Mouse (Mus musculus) kidney, adult 2 months (tissue): Measurements from ENCODE around the gene Fyb. TPM values are rescaled to one million over a fixed set of nuclear protein-coding genes. Genes with fewer than 3 reads are reported as not detected.
A peak's percentile ranks its signal among the peaks of the same experiment; 100 is the strongest.

Experiments
- DNase-seq: peaks from one replicate; pipeline ENCODE4 v3.0.0; 2021
- H3K27ac ChIP-seq: fragments of 200-500 bp; 2 replicates; pipeline ENCODE4 v1.5.1; 2012; ENCODE audit warnings: low read depth, low read length, control low read depth, inconsistent platforms; ENCODE audit not compliant: insufficient read depth
- H3K27me3 ChIP-seq: fragments of 200-500 bp; replicated peaks from 2 replicates; pipeline ENCODE4 v1.6.1; 2012; ENCODE audit warnings: mild to moderate bottlenecking, moderate library complexity, low read length, inconsistent platforms; ENCODE audit not compliant: control insufficient read depth, insufficient read depth
- H3K36me3 ChIP-seq: fragments of 200-500 bp; 2 replicates; pipeline ENCODE4 v1.6.1; 2012; ENCODE audit warnings: mild to moderate bottlenecking, moderate library complexity, low read length, inconsistent platforms; ENCODE audit not compliant: control insufficient read depth, insufficient read depth
- H3K4me1 ChIP-seq: fragments of 200-500 bp; 2 replicates; pipeline ENCODE4 v1.6.1; 2011; ENCODE audit warnings: low read length; ENCODE audit not compliant: control insufficient read depth, insufficient read depth
- H3K4me3 ChIP-seq: fragments of 200-500 bp; 2 replicates; pipeline ENCODE4 v1.5.1; 2011; ENCODE audit warnings: mild to moderate bottlenecking, low read depth, low read length, control low read depth; ENCODE audit not compliant: insufficient read depth
- CTCF ChIP-seq: fragments of 200-500 bp; conservative IDR thresholded peaks from 2 replicates; pipeline ENCODE4 v1.5.1; 2011; ENCODE audit warnings: low read depth, mild to moderate bottlenecking, control low read depth, low read length, moderate library complexity, mixed read lengths; ENCODE audit not compliant: insufficient read depth, insufficient read length
- POLR2A ChIP-seq: fragments of 200-500 bp; IDR thresholded peaks from one replicate; pipeline ENCODE4 v1.6.1; 2011; ENCODE audit warnings: low read depth, low read length, control low read depth
- WGBS: fragments of 180-500 bp; shearing (Covaris S2); methylation state at CpG from one replicate; pipeline ENCODE4 v1.1.7; 2018; 5-methylcytosine and 5-hydroxymethylcytosine counted together
- polyA plus RNA-seq: library from polyadenylated mRNA; depleted of rRNA; stranded (reverse); fragments of >200 nt; gene quantifications from 2 replicates; pipeline ENCODE4 v1.2.3, GENCODE M21; 2012

Gene Fyb
- polyA plus RNA-seq, 1 experiment = 3.0 TPM

- DNase-seq = no peak
- no peak for TF ChIP-seq POLR2A
- no peak for TF ChIP-seq CTCF
- Histone ChIP-seq H3K4me3 (no peak overlapping the region), H3K36me3 (no peaks in the 10 kb centered on the region), H3K4me1 (no peaks in the 10 kb centered on the region), H3K27ac (no peak overlapping the region), H3K27me3 (no peaks in the 10 kb centered on the region)
- WGBS = 85% methylated on average over 4 of the region's 4 CpGs
Observed at GRCm38 (mm10) chr15:6658081-6658480, 135.4 kb downstream of the Fyb start.

GRCm38 (mm10) chr15:6661951-6662350 lies 139.3 kb downstream of the Fyb start:
- no peak for TF ChIP-seq POLR2A
- TF ChIP-seq CTCF = no peak
- Histone ChIP-seq H3K36me3 (no peaks in the 10 kb centered on the region), H3K4me1 (no peaks in the 10 kb centered on the region), H3K4me3 (no peak overlapping the region), H3K27ac (no peak overlapping the region), H3K27me3 (no peaks in the 10 kb centered on the region)
- no peak for DNase-seq
- 19% methylated on average over 3 of the region's 3 CpGs for WGBS

GRCm38 (mm10) chr15:6663991-6664390 lies 141.3 kb downstream of the Fyb start:
- Histone ChIP-seq H3K36me3 (no peaks in the 10 kb centered on the region), H3K27me3 (no peaks in the 10 kb centered on the region), H3K4me1 (no peaks in the 10 kb centered on the region), H3K27ac (no peak overlapping the region), H3K4me3 (no peak overlapping the region)
- WGBS = 73% methylated on average over 7 of the region's 7 CpGs
- DNase-seq = no peak
- TF ChIP-seq CTCF (no peak), POLR2A (no peak)

- Histone ChIP-seq H3K36me3 (no peaks in the 10 kb centered on the region), H3K4me3 (no peak overlapping the region), H3K4me1 (no peaks in the 10 kb centered on the region), H3K27ac (no peak overlapping the region), H3K27me3 (no peaks in the 10 kb centered on the region)
- DNase-seq = no peak
- 36% methylated on average over 5 of the region's 5 CpGs for WGBS
- no peak for TF ChIP-seq CTCF
- no peak for TF ChIP-seq POLR2A
Observed at GRCm38 (mm10) chr15:6666072-6666471, 143.4 kb downstream of the Fyb start.

GRCm38 (mm10) chr15:6668793-6669437 lies 146.3 kb downstream of the Fyb start:
- Histone ChIP-seq H3K36me3 (no peaks in the 10 kb centered on the region), H3K4me1 (no peaks in the 10 kb centered on the region), H3K27ac (no peak overlapping the region), H3K27me3 (no peaks in the 10 kb centered on the region), H3K4me3 (no peak overlapping the region)
- DNase-seq = no peak
- no peak for TF ChIP-seq CTCF
- no peak for TF ChIP-seq POLR2A
- 49% methylated on average over 14 of the region's 14 CpGs for WGBS

- TF ChIP-seq CTCF = no peak
- TF ChIP-seq POLR2A = no peak
- no peaks in the 10 kb centered on the region for H3K36me3 ChIP-seq
- no peaks in the 10 kb centered on the region for H3K4me1 ChIP-seq
- no peaks in the 10 kb centered on the region for H3K27me3 ChIP-seq
- H3K27ac ChIP-seq = no peak overlapping the region
- DNase-seq = no peak
- no peak overlapping the region for H3K4me3 ChIP-seq
- 74% methylated on average over 2 of the region's 2 CpGs for WGBS
Observed at GRCm38 (mm10) chr15:6678479-6678878, 155.8 kb downstream of the Fyb start.

GRCm38 (mm10) chr15:6702164-6702563 lies 179.5 kb downstream of the Fyb start:
- peak; percentile 36 for DNase-seq
- H3K4me1 ChIP-seq = no peaks in the 10 kb centered on the region
- H3K4me3 ChIP-seq = no peak overlapping the region
- TF ChIP-seq CTCF (peak; percentile 64), POLR2A (no peak)
- 58% methylated on average over 2 of the region's 2 CpGs for WGBS
- H3K27ac ChIP-seq = no peak overlapping the region
- H3K27me3 ChIP-seq = peaks cover 3% of the 10 kb centered on the region; the same call in 1 of the 2 replicates
- no peaks in the 10 kb centered on the region for H3K36me3 ChIP-seq
